Mouse (Mus musculus): ENCODE results near the gene Ccdc92. TPM values are rescaled to one million over a fixed set of nuclear protein-coding genes. Genes with fewer than 3 reads are reported as not detected.
A peak's percentile ranks its signal among the peaks of the same experiment; 100 is the strongest.

The Ccdc92 gene
- polyA plus RNA-seq, 1 experiment from 2014 or later: 4.3 TPM

- H3K36me3 ChIP-seq (ENCODE audit: control insufficient read depth, insufficient read depth, low read length): no peaks in the 10 kb centered on the region
- under 1% methylated on average over 85 of the region's 88 CpGs for WGBS
- H3K4me1 ChIP-seq (ENCODE audit: control insufficient read depth, insufficient read depth, low read length): peaks cover 16% of the 10 kb centered on the region
- H3K9ac ChIP-seq (ENCODE audit: low read depth, low read length): peak overlapping the region; percentile 87
- H3K27ac ChIP-seq (ENCODE audit: low read length): peak overlapping the region; percentile 91
- peak overlapping the region; percentile 96 for H3K4me3 ChIP-seq (ENCODE audit: low read length)
- ATAC-seq: peak; percentile 75
- peak overlapping the region; percentile 86 for H3K4me2 ChIP-seq (ENCODE audit: low read depth, low read length)
- H3K9me3 ChIP-seq (ENCODE audit: control insufficient read depth, low read length): no peaks in the 10 kb centered on the region
- H3K27me3 ChIP-seq (replicated peaks; ENCODE audit: control insufficient read depth, insufficient read depth, low read length): peaks cover 13% of the 10 kb centered on the region
These were observed 882 bp upstream of the Ccdc92 start for GRCm38 (mm10) chr5:124862871-124863741.

- Histone ChIP-seq H3K4me2 (ENCODE audit: low read depth, low read length) (peak overlapping the region; percentile 100), H3K9me3 (ENCODE audit: control insufficient read depth, low read length) (no peaks in the 10 kb centered on the region), H3K4me1 (ENCODE audit: control insufficient read depth, insufficient read depth, low read length) (peaks cover 16% of the 10 kb centered on the region), H3K27ac (ENCODE audit: low read length) (no peak overlapping the region), H3K9ac (ENCODE audit: low read depth, low read length) (peak overlapping the region; percentile 60), H3K4me3 (ENCODE audit: low read length) (peak overlapping the region; percentile 96), H3K36me3 (ENCODE audit: control insufficient read depth, insufficient read depth, low read length) (no peaks in the 10 kb centered on the region), H3K27me3 (replicated peaks; ENCODE audit: control insufficient read depth, insufficient read depth, low read length) (peaks cover 13% of the 10 kb centered on the region)
- 0 out of 2 replicates have a peak, but pooled peaks have one; percentile 0 for ATAC-seq
- WGBS: under 1% methylated on average over 30 of the region's 33 CpGs
These were observed 761 bp downstream of the Ccdc92 start for GRCm38 (mm10) chr5:124861463-124861862.

DNA sequence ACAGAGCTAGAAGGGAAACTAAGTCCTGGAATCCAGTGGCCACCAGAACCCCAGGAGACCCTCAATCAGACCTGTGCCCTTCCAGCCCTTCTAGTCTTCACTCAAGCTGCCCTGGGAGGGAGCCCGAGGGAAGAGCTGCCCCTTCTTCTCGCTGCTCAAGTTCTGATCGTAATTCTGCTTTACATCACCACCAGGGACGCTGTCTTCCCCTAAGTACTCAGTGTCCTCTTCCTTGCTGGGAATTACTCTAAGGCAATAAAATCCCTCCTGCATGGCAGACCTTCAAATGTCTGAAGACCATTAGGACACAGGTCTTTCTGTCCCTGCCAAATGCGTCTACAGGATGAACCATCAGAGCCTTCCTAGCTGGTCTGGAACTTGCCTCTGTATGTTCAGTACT lies 2.2 kb downstream of the Ccdc92 start:
- 5% methylated on average over 5 of the region's 5 CpGs for WGBS
- no peak for ATAC-seq
- peaks cover 13% of the 10 kb centered on the region for H3K27me3 ChIP-seq (replicated peaks; ENCODE audit: control insufficient read depth, insufficient read depth, low read length)

GRCm38 (mm10) chr5:124854202-124854601 lies 8.0 kb downstream of the Ccdc92 start:
- H3K36me3 ChIP-seq (ENCODE audit: control insufficient read depth, insufficient read depth, low read length): no peaks in the 10 kb centered on the region
- H3K27ac ChIP-seq (ENCODE audit: low read length): no peak overlapping the region
- H3K9ac ChIP-seq (ENCODE audit: low read depth, low read length): no peak overlapping the region
- peaks cover 3% of the 10 kb centered on the region; the same call in 1 of the 2 replicates for H3K4me1 ChIP-seq (ENCODE audit: control insufficient read depth, insufficient read depth, low read length)
- no peak overlapping the region for H3K4me2 ChIP-seq (ENCODE audit: low read depth, low read length)
- 90% methylated on average over 4 of the region's 4 CpGs for WGBS
- no peak for ATAC-seq
- H3K27me3 ChIP-seq (replicated peaks; ENCODE audit: control insufficient read depth, insufficient read depth, low read length): no peaks in the 10 kb centered on the region
- H3K9me3 ChIP-seq (ENCODE audit: control insufficient read depth, low read length): no peaks in the 10 kb centered on the region
- no peak overlapping the region for H3K4me3 ChIP-seq (ENCODE audit: low read length)

More for the DNA sequence above, 2.2 kb downstream of the Ccdc92 start:
- H3K4me2 ChIP-seq (ENCODE audit: low read depth, low read length): no peak overlapping the region
- H3K9ac ChIP-seq (ENCODE audit: low read depth, low read length): no peak overlapping the region
- no peak overlapping the region for H3K4me3 ChIP-seq (ENCODE audit: low read length)
- no peaks in the 10 kb centered on the region for H3K9me3 ChIP-seq (ENCODE audit: control insufficient read depth, low read length)
- no peak overlapping the region for H3K27ac ChIP-seq (ENCODE audit: low read length)
- H3K36me3 ChIP-seq (ENCODE audit: control insufficient read depth, insufficient read depth, low read length): no peaks in the 10 kb centered on the region
- H3K4me1 ChIP-seq (ENCODE audit: control insufficient read depth, insufficient read depth, low read length): peaks cover 16% of the 10 kb centered on the region

- Histone ChIP-seq H3K27me3 (replicated peaks; ENCODE audit: control insufficient read depth, insufficient read depth, low read length) (no peaks in the 10 kb centered on the region), H3K9me3 (ENCODE audit: control insufficient read depth, low read length) (no peaks in the 10 kb centered on the region), H3K36me3 (ENCODE audit: control insufficient read depth, insufficient read depth, low read length) (no peaks in the 10 kb centered on the region), H3K4me2 (ENCODE audit: low read depth, low read length) (no peak overlapping the region), H3K4me3 (ENCODE audit: low read length) (no peak overlapping the region), H3K27ac (ENCODE audit: low read length) (peak overlapping the region; percentile 41), H3K9ac (ENCODE audit: low read depth, low read length) (no peak overlapping the region), H3K4me1 (ENCODE audit: control insufficient read depth, insufficient read depth, low read length) (peaks cover 3% of the 10 kb centered on the region; the same call in 1 of the 2 replicates)
- ATAC-seq: no peak
- WGBS: 63% methylated on average over 2 of the region's 2 CpGs
These were observed 9.1 kb downstream of the Ccdc92 start for GRCm38 (mm10) chr5:124853079-124853478.

- H3K4me1 ChIP-seq (ENCODE audit: control insufficient read depth, insufficient read depth, low read length): peaks cover 3% of the 10 kb centered on the region; the same call in 1 of the 2 replicates
- no peak overlapping the region for H3K4me2 ChIP-seq (ENCODE audit: low read depth, low read length)
- ATAC-seq: no peak
- no peaks in the 10 kb centered on the region for H3K9me3 ChIP-seq (ENCODE audit: control insufficient read depth, low read length)
- 25% methylated on average over 2 of the region's 2 CpGs for WGBS
- no peaks in the 10 kb centered on the region for H3K36me3 ChIP-seq (ENCODE audit: control insufficient read depth, insufficient read depth, low read length)
- no peak overlapping the region for H3K4me3 ChIP-seq (ENCODE audit: low read length)
- H3K9ac ChIP-seq (ENCODE audit: low read depth, low read length): no peak overlapping the region
- H3K27me3 ChIP-seq (replicated peaks; ENCODE audit: control insufficient read depth, insufficient read depth, low read length): no peaks in the 10 kb centered on the region
- peak overlapping the region; percentile 37; the same call in 1 of the 2 replicates for H3K27ac ChIP-seq (ENCODE audit: low read length)
These were observed 9.9 kb downstream of the Ccdc92 start for GRCm38 (mm10) chr5:124852294-124852693.

- Histone ChIP-seq H3K9ac (ENCODE audit: low read depth, low read length) (no peak overlapping the region), H3K4me3 (ENCODE audit: low read length) (no peak overlapping the region), H3K4me2 (ENCODE audit: low read depth, low read length) (no peak overlapping the region), H3K27ac (ENCODE audit: low read length) (no peak overlapping the region), H3K27me3 (replicated peaks; ENCODE audit: control insufficient read depth, insufficient read depth, low read length) (no peaks in the 10 kb centered on the region), H3K4me1 (ENCODE audit: control insufficient read depth, insufficient read depth, low read length) (peaks cover 3% of the 10 kb centered on the region; the same call in 1 of the 2 replicates), H3K36me3 (ENCODE audit: control insufficient read depth, insufficient read depth, low read length) (no peaks in the 10 kb centered on the region), H3K9me3 (ENCODE audit: control insufficient read depth, low read length) (no peaks in the 10 kb centered on the region)
- WGBS: 57% methylated on average over 4 of the region's 4 CpGs
- peak; percentile 46; the same call in 1 of the 2 replicates for ATAC-seq
These were observed 10.7 kb downstream of the Ccdc92 start for GRCm38 (mm10) chr5:124851572-124851971.

- Histone ChIP-seq H3K27me3 (replicated peaks; ENCODE audit: control insufficient read depth, insufficient read depth, low read length) (no peaks in the 10 kb centered on the region), H3K4me2 (ENCODE audit: low read depth, low read length) (no peak overlapping the region), H3K36me3 (ENCODE audit: control insufficient read depth, insufficient read depth, low read length) (no peaks in the 10 kb centered on the region), H3K4me1 (ENCODE audit: control insufficient read depth, insufficient read depth, low read length) (peaks cover 3% of the 10 kb centered on the region; the same call in 1 of the 2 replicates), H3K4me3 (ENCODE audit: low read length) (no peak overlapping the region), H3K9me3 (ENCODE audit: control insufficient read depth, low read length) (no peaks in the 10 kb centered on the region), H3K27ac (ENCODE audit: low read length) (no peak overlapping the region), H3K9ac (ENCODE audit: low read depth, low read length) (no peak overlapping the region)
- no peak for ATAC-seq
- 72% methylated on average over 3 of the region's 3 CpGs for WGBS
These were observed 13.2 kb downstream of the Ccdc92 start for GRCm38 (mm10) chr5:124848994-124849393.

DNA sequence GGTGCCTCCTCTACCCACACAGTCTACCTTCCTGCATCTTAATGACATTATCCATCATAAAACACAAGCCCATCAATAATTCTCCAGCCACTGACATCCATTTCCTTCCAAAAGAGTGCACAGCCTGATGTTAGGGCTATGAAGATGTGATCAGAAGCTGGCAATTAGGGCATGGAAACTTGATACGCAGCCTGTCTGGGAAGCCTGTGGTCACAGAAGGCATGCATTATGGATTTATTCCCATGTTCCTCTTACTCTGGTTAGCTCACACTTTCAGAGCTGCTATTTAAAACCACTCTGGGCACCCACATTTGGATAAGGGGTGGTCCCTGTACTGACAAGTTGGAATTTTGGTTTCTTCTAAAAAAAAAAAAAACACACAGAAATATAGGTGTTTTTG lies 15.2 kb downstream of the Ccdc92 start:
- ATAC-seq: no peak
- WGBS: 83% methylated on average over 1 of the region's 1 CpGs
- no peaks in the 10 kb centered on the region for H3K36me3 ChIP-seq (ENCODE audit: control insufficient read depth, insufficient read depth, low read length)

More for the DNA sequence above, 15.2 kb downstream of the Ccdc92 start:
- Histone ChIP-seq H3K4me3 (ENCODE audit: low read length) (no peak overlapping the region), H3K9me3 (ENCODE audit: control insufficient read depth, low read length) (no peaks in the 10 kb centered on the region), H3K4me1 (ENCODE audit: control insufficient read depth, insufficient read depth, low read length) (no peaks in the 10 kb centered on the region), H3K27ac (ENCODE audit: low read length) (no peak overlapping the region), H3K4me2 (ENCODE audit: low read depth, low read length) (no peak overlapping the region), H3K27me3 (replicated peaks; ENCODE audit: control insufficient read depth, insufficient read depth, low read length) (no peaks in the 10 kb centered on the region), H3K9ac (ENCODE audit: low read depth, low read length) (no peak overlapping the region)

Measured in intestine, embryonic 16.5 days (tissue).